Mouse (Mus musculus): ENCODE results near the gene Bet1l.

The Bet1l gene

DNA sequence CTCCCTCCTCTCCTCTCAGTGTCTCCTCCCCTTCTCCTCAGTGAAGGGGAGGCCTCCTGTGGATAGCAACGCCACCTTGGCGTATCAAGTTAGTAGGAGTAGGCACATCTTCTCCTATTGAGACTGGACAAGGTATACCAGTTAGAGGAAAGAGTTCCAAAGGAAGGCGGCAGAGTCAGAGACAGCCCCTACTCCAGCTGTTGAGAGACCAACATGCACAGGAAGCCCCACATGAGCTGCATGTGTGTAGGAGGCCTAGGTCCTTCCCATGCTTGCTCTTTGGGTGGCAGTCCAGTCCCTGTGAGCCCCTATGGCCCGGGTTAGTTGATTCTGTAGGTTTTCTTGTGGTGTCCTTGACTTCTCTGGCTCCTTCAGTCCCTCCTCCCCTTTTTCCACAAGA is 24.0 kb downstream of the Bet1l start:
- no peak for DNase-seq (ENCODE audit: low spot score)

DNA sequence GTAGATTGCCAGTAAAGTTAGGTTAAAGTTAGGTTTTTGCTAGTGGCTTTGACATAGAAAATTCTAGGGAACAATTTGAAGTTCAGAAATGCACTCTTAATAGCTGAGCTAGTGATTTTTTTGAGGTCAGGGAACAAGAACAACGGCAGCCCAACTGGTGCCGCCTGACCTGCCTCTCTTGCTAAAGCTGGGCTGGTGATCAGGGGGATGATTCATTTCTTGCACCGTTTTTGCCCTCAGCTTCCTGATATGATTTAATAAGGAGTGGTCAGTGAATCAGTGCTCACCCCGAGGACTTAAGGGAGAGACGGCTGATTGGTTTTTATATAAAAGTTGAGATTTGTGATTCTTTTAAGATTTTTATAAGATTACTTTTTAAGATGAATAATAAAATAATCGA is 25.9 kb downstream of the Bet1l start:
- DNase-seq (ENCODE audit: low spot score): no peak

DNA sequence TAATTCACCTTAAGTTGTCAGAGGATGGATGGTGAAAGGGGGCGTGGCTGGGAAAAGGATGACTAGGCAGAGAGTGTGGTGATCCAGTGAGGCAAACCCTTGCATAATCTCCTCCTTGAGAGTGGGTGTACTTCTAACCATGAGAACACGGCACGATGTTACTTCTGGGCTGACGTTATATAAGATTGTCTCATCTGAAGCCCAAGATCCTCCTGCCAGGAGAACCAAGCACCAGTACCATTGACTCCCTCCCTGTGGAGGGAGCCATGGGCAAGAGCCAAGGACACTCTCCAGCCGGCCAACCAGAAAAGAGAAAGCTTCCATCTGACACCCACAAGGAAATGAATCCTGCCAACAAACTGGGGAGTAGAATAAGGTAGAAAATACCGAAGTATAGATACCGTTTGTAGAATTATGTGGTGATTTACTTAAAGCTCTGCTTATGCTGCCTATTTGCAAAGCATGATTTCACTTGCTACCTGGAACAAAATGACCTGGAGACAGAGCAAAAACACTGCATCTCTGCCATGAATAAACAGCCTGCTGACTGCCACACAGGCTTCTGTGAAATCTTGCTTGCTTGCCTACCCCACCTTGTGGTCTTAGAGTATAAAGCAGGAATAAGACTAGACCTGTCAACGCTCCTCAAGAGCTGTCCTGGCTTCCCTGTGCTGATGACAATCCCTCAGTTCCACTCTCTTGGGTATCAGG is 29.1 kb downstream of the Bet1l start:
- DNase-seq (ENCODE audit: low spot score): no peak

DNA sequence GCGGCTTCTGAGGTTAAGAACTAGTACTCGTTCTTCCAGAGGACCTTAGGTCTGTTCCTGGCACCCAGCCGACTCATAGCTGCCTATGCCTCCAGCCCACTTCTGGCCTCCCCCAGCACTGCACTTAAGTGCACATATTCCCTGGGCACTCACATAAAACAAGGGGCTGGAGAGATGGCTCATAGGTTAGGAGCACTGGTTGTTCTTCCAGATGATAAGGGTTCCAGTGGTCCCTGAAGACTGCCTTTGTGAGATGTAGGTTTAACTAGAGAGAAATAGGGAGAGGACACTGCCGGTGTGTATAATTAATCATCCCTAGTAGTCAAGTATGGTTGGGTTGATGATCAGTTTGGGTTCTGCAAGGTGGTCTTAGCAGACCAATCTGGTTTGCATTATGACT is 34.6 kb downstream of the Bet1l start:
- no peak for DNase-seq (ENCODE audit: low spot score)

DNA sequence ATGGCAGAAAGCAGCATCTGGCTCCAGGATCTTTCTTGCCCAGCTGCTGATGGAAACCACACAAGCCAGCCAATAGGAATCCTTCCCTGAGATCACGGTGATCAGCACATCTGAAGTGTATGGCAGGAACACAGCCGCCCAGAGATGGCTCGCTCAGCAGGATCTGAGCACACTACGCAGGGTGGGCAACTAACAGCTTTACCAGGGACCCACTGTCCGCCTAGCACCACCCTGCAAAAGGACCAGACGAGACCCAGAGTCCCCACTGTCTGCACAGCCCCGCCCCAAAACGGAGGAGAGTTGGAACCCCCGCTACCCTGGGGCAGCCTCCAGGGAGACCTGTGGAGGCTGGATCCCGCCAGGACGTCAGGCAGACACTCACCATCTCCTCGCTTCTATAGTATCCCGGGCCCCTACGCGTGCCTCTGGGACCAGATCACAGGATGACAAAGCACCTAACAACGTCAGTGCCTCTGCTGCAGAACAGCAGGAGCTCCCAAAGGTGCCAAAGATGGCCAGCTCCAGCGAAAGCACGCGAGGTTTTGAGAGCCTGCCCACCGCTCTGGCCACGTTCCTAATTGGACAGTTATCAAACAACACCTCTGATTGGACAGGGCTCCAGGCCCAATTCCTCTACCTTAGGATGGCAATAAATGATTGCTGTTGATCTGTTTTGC is 35.6 kb downstream of the Bet1l start, which contains the start of gene Zfp941:
Gene Zfp941 (minus strand): TSS at position 526 of the 677 bp plus-strand sequence.
- DNase-seq (ENCODE audit: low spot score): no peak

DNA sequence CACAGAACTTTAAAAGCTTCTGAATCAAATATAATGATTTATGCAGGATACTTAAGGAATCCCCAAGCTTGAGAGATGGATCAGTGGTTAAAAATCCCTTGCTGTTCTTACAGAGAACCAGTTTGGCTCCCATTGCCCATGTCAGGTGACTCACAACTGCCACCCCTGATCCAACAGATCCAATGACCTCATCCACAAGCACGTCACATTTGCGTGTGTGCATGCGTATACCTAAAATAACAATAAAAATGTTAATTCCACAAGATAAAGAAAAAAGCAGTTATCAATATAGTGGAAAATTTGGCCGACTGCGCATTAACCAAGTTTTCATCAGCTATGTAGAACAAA is 36.1 kb downstream of the Bet1l start:
- DNase-seq (ENCODE audit: low spot score): no peak

DNA sequence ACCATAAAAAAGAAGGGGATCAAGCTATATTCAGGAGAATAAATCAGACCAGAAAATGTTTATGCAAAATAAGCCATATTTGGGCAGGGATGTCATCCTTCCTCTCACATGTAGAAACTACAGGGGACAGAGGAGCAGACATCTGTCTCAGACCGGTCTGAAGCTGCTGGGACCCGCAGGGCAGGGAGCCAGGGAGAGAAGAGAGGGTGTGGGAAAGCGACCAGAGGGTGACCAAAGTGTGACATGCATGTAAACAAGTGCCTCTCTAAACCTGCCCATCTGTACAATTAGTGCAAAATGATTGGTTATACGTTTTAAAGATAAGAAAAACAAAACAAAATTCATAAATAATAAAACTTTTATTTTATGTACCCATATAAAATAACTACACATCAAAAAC is 37.2 kb downstream of the Bet1l start:
- no peak for DNase-seq (ENCODE audit: low spot score)

DNA sequence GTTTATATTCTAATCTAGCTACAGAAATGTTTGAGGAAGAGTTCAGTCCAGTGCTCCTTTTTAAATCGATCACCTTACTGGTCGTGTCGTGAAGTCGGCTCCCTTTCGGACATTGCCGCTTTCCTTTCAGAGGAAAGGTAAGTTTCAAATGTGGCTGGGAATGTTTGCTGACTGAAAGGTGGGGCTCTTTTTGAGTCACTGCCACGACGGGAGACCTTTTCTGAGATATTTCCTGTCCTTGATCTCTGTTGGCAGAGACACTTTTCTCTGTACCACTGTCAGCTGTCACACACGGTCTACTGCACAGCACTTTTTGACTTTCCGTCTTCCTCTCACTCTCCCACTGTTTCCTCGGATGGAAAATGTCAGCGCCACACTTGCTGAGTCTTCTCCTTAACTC is 44.5 kb downstream of the Bet1l start:
- DNase-seq (ENCODE audit: low spot score): no peak

DNA sequence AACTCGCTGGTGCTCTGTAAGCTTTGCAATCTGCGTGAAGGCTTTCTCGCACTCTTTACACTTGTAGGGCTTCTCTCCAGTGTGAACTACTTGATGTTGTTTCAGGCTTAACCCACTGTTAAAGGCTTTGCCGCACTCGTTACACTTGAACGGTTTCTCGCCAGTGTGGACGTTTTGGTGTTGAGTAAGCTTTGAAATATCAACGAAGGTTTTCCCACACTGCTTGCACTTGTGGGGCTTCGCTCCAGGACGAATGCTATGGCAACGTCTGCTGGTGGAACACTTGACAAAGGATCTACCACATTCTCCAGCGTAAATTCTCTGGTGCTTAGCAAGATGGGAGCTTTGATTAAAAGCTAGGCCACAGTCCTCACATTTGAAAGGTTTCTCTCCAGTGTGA is 45.7 kb downstream of the Bet1l start:
- no peak for DNase-seq (ENCODE audit: low spot score)

DNA sequence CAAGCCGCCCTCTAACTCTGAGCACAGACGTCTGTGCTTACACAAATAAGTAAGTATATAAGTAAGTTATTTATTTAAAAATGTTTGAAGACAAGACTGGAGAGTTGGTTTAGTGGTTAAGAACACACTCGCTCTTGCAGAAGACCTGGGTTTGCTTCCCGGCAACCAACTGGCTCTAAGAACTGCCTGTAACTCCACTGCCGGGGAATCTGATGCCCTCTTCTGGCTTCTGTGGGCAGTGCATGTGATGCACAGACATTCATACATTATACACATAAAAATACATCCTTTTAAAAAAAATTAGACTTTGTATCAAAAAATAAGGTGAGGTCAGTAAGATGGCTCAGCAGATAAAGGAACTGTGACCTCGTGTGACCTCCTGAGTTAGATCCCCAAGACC is 46.9 kb downstream of the Bet1l start:
- DNase-seq (ENCODE audit: low spot score): no peak

DNA sequence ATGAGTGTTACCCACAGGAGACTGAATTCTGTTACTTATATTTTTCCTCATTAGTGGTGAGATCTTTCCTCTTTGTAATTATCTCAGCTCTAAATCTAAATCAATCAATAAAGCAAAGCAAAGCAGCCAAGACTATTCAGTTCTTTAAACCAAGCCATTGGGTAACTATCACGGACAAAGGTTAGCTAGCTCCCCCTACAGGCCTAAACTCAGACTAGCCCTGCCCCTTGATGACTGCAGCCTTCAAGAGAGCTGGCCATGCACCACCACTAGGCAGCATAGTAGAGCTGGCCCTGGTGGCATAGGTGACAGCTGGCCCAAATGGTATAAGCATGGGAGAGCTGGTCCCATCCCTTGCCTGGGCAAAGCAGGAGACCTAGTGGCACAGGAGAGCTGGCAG is 51.7 kb downstream of the Bet1l start:
- DNase-seq (ENCODE audit: low spot score): peak; percentile 33

Measured in ovary, postnatal 36 days (tissue).